15 mouse cellular contexts compared by ENCODE assay signal in genomic region chr19:44301671-44302305, GRCm38 (mm10). TPM values are rescaled to one million over a fixed set of nuclear protein-coding genes. Genes with fewer than 3 reads are reported as not detected.
DNase-seq lines count a peak whose midpoint lies in the region; ATAC-seq lines count a peak whose summit lies in the region.
"Had no signal": no experiment of that assay in that cellular context is flagged by ENCODE, and none has a peak within 500 bp of the region (broad histone marks: within the 10 kb centered on the region; RNA-seq: fewer than 3 reads in every experiment).

No protein-coding gene starts in this region.

- peaks cover 100% of the 10 kb centered on the region for H3K36me3 ChIP-seq in forebrain, embryonic 12.5 days (replicated peaks)
- peaks cover 99% of the 10 kb centered on the region for H3K36me3 ChIP-seq in forebrain, embryonic 14.5 days (ENCODE audit: control insufficient read depth, insufficient read depth, low read length)
- H3K36me3 ChIP-seq in stomach, embryonic 15.5 days, result peaks cover 74% of the 10 kb centered on the region

- no peak for DNase-seq in forebrain, embryonic 14.5 days (ENCODE audit: low spot score)
- peak; percentile 43 for DNase-seq in lung, postnatal 36 days
- DNase-seq in lung, postnatal 10 days, result no peak
- peak; percentile 46 for DNase-seq in liver
- DNase-seq in cerebellum, adult 18-20 months, result no peak
- no peak for DNase-seq in gastrocnemius, adult 8-10 months (ENCODE audit: low spot score in 2 of 2)
- DNase-seq: adrenal gland, postnatal 25 days; midbrain, embryonic 14.5 days; spleen, adult 18-20 months; thymus, postnatal 14 days had no signal

- no peaks in the 10 kb centered on the region for H3K9me3 ChIP-seq in forebrain, embryonic 12.5 days
- no peaks in the 10 kb centered on the region for H3K9me3 ChIP-seq in forebrain, embryonic 14.5 days (replicated peaks; ENCODE audit: control insufficient read depth, low read length)
- H3K9me3 ChIP-seq in stomach, embryonic 15.5 days, result no peaks in the 10 kb centered on the region
- H3K9me3 ChIP-seq: embryonic facial prominence, embryonic 13.5 days had no signal

- peak overlapping the region; percentile 8; the same call in 1 of the 2 replicates for H3K4me2 ChIP-seq in forebrain, embryonic 12.5 days
- no peak overlapping the region for H3K4me2 ChIP-seq in forebrain, embryonic 14.5 days (ENCODE audit: low read length)
- H3K4me2 ChIP-seq in stomach, embryonic 15.5 days, result peak overlapping the region; percentile 8; the same call in 1 of the 2 replicates

- ATAC-seq in forebrain, embryonic 12.5 days (ENCODE audit: low FRiP score), result no peak
- ATAC-seq in forebrain, embryonic 14.5 days, result no peak
- ATAC-seq in stomach, embryonic 15.5 days (ENCODE audit: insufficient read depth, low FRiP score, low read depth), result no peak

- 86% methylated on average over 9 of the region's 9 CpGs for WGBS in forebrain, embryonic 12.5 days
- WGBS in forebrain, embryonic 14.5 days, result 84% methylated on average over 9 of the region's 9 CpGs
- 63% methylated on average over 9 of the region's 9 CpGs for WGBS in stomach, embryonic 15.5 days

- H3K27me3 ChIP-seq in forebrain, embryonic 12.5 days, result no peaks in the 10 kb centered on the region
- H3K27me3 ChIP-seq in forebrain, embryonic 14.5 days (replicated peaks; ENCODE audit: control insufficient read depth, insufficient read depth, low read length), result no peaks in the 10 kb centered on the region
- H3K27me3 ChIP-seq in stomach, embryonic 15.5 days (replicated peaks), result no peaks in the 10 kb centered on the region
- H3K27me3 ChIP-seq: embryonic facial prominence, embryonic 13.5 days had no signal

- H3K27ac ChIP-seq in forebrain, embryonic 12.5 days, result no peak overlapping the region
- no peak overlapping the region for H3K27ac ChIP-seq in forebrain, embryonic 14.5 days (ENCODE audit: low read depth, low read length)
- H3K27ac ChIP-seq in stomach, embryonic 15.5 days, result no peak overlapping the region
- H3K27ac ChIP-seq: kidney, postnatal 0 days had no signal

- no peak overlapping the region for H3K9ac ChIP-seq in forebrain, embryonic 12.5 days
- H3K9ac ChIP-seq in forebrain, embryonic 14.5 days (ENCODE audit: low read length), result no peak overlapping the region
- H3K9ac ChIP-seq in stomach, embryonic 15.5 days, result no peak overlapping the region
- H3K9ac ChIP-seq: embryonic facial prominence, embryonic 13.5 days had no signal

- H3K4me1 ChIP-seq in forebrain, embryonic 12.5 days, result peaks cover 76% of the 10 kb centered on the region
- H3K4me1 ChIP-seq in forebrain, embryonic 14.5 days (ENCODE audit: control insufficient read depth, insufficient read depth, low read length), result peaks cover 25% of the 10 kb centered on the region
- H3K4me1 ChIP-seq in stomach, embryonic 15.5 days, result peaks cover 59% of the 10 kb centered on the region

- H3K4me3 ChIP-seq in forebrain, embryonic 12.5 days (replicated peaks), result no peak overlapping the region
- no peak overlapping the region for H3K4me3 ChIP-seq in forebrain, embryonic 14.5 days (ENCODE audit: low read depth, low read length)
- no peak overlapping the region for H3K4me3 ChIP-seq in stomach, embryonic 15.5 days (replicated peaks)
- H3K4me3 ChIP-seq: embryonic facial prominence, embryonic 13.5 days had no signal

RNA-seq across cellular contexts. Expression of gene Scd2, which starts 8.3 kb away (rescaled TPM):
- 470 and 492 TPM in 2 replicates for polyA plus RNA-seq in forebrain, embryonic 12.5 days (2016; fragmentation: Nextera tagmentation; extraction: Ambion mirVana)
- 220 and 266 TPM in 2 replicates for polyA plus RNA-seq in forebrain, embryonic 14.5 days (2014; fragmentation: Nextera tagmentation; extraction: Ambion mirVana)
- polyA plus RNA-seq in stomach, embryonic 15.5 days (2015; fragmentation: Nextera tagmentation; extraction: Ambion mirVana), result 266 and 297 TPM in 2 replicates
- total RNA-seq in gastrocnemius, adult 8-10 months (2022), result 1 to 10 TPM; 3.7 to 7.8 (median 7.1) TPM

RNA-seq across cellular contexts. Expression of gene Scd4, which starts 31.1 kb away (rescaled TPM):
- 0.15 and 0.29 TPM in 2 replicates for polyA plus RNA-seq in forebrain, embryonic 12.5 days (2016; fragmentation: Nextera tagmentation; extraction: Ambion mirVana)
- polyA plus RNA-seq in forebrain, embryonic 14.5 days (2014; fragmentation: Nextera tagmentation; extraction: Ambion mirVana), result 0.10 and 0.42 TPM in 2 replicates
- polyA plus RNA-seq in stomach, embryonic 15.5 days (2015; fragmentation: Nextera tagmentation; extraction: Ambion mirVana), result 0.12 and 0.15 TPM in 2 replicates
- total RNA-seq in gastrocnemius, adult 8-10 months (2022), result under 1 TPM in 1 of 4 experiments, not detected in 3; 0.13 TPM
- polyA plus RNA-seq: limb, embryonic 11.5 days had no signal

Comparison
In these comparisons a context has a peak if more than half of its experiments do, and no peak if none do; other contexts are left out.
1. DNase-seq: peak in lung, postnatal 36 days (single experiment) and liver (single experiment); none in forebrain, embryonic 14.5 days (single experiment), lung, postnatal 10 days (single experiment), cerebellum, adult 18-20 months (0 of 2) and gastrocnemius, adult 8-10 months (0 of 2).